Mouse (Mus musculus) brain, embryonic 14.5 days (tissue): ENCODE measurements around the gene Rsph9.

Source experiments
- CTCF ChIP-seq: fragments of 200-500 bp; IDR thresholded peaks from 2 replicates; pipeline ENCODE4 v1.5.1; 2012; ENCODE audit warnings: inconsistent platforms, mild to moderate bottlenecking, moderate library complexity, borderline replicate concordance; ENCODE audit not compliant: insufficient read depth, insufficient read length; ENCODE audit errors: extremely low read depth
- POLR2A ChIP-seq: fragments of 200-500 bp; IDR thresholded peaks from 2 replicates; pipeline ENCODE4 v1.6.1; 2012; ENCODE audit warnings: mild to moderate bottlenecking, inconsistent platforms, borderline replicate concordance; ENCODE audit not compliant: poor library complexity, insufficient read depth, insufficient read length, severe bottlenecking; ENCODE audit errors: extremely low read depth

GRCm38 (mm10) chr17:46164301-46164700 is 20.3 kb upstream of the Rsph9 start:
- TF ChIP-seq CTCF: no peak
- no peak for TF ChIP-seq POLR2A
